Mouse (Mus musculus) megakaryocyte, embryonic 14.5 days (primary cell): ENCODE results near the gene Zic2. TPM values are rescaled to one million over a fixed set of nuclear protein-coding genes. Genes with fewer than 3 reads are reported as not detected.

ENCODE experiments used
- H3K27me3 ChIP-seq: replicated peaks from 2 replicates; pipeline ENCODE3; 2012; ENCODE audit warnings: inconsistent platforms
- H3K36me3 ChIP-seq: replicated peaks from 2 replicates; pipeline ENCODE3; 2012; ENCODE audit warnings: low read length, inconsistent platforms, mixed read lengths
- H3K4me1 ChIP-seq: 2 replicates; pipeline ENCODE4 v1.6.1; 2012; ENCODE audit warnings: inconsistent platforms
- H3K4me3 ChIP-seq: replicated peaks from 2 replicates; pipeline ENCODE3; 2012; ENCODE audit warnings: moderate library complexity, mild to moderate bottlenecking, inconsistent platforms
- H3K9me3 ChIP-seq: 2 replicates; pipeline ENCODE4 v1.6.1; 2012; ENCODE audit warnings: inconsistent platforms
- FLI1 ChIP-seq: IDR thresholded peaks from 2 replicates; pipeline ENCODE4 v1.6.1; 2012; ENCODE audit warnings: low read length, inconsistent platforms, mixed read lengths
- GATA1 ChIP-seq: IDR thresholded peaks from 3 replicates; pipeline ENCODE4 v1.6.1; 2012; ENCODE audit warnings: mixed read lengths, low read length, inconsistent platforms, borderline replicate concordance
- polyA plus RNA-seq: library from polyadenylated mRNA; stranded (reverse); fragments of >175 nt; gene quantifications from 2 replicates; pipeline ENCODE4 v1.2.3, GENCODE M21; 2012; ENCODE audit warnings: low replicate concordance; ENCODE audit not compliant: insufficient read depth

The Zic2 gene
- polyA plus RNA-seq: not detected in 2 replicates

GRCm38 (mm10) chr14:122474891-122475556 is at the start of gene Zic2:
TSS of gene Zic2 (plus strand) at chr14:122475435.
- Histone ChIP-seq H3K4me3 (peak within 1 kb of the TSS; percentile 87), H3K9me3 (0 out of 2 replicates have a peak, but pooled peaks cover 4% of the 10 kb centered on the region), H3K27me3 (peaks cover 91% of the 10 kb centered on the region), H3K4me1 (peaks cover 39% of the 10 kb centered on the region), H3K36me3 (no peaks in the 10 kb centered on the region)
- TF ChIP-seq GATA1 (no peak), FLI1 (no peak)

DNA sequence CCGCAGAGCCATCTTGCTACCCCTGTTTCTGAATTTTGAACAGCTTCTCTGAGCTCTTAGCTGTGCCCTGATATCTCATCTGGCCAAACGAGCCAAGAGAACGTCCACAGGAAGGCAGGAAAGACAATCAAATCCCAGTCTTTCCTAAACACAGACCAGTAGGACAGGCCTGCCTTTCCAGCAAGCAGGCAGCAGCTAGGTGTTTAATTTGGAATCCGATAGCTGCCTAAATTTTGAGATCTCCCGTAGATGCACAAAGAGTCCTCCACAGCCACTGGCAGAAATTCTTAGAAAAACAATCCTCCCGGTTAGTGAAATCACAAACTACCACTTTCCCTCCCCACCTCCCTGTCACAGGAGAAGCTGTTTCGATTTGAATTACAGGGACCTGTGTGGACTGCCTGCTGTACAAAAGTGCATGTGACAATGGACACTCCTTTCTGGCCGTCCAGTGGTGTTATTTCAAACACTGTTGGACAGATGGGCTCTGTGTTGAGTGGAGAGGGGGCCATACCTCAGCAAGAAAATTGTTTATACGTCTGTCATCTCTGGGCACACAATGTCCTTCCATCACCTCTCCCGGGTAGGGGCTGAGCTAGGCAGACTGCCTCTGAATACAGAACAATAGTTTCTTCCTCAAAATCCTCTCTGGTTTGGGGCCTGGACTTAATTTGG is 48.6 kb upstream of the Zic2 start:
- H3K4me1 ChIP-seq: no peaks in the 10 kb centered on the region
- H3K9me3 ChIP-seq: no peaks in the 10 kb centered on the region
- H3K27me3 ChIP-seq: peaks cover 10% of the 10 kb centered on the region
- H3K36me3 ChIP-seq: no peaks in the 10 kb centered on the region
- no peak for TF ChIP-seq FLI1
- TF ChIP-seq GATA1: no peak
- H3K4me3 ChIP-seq: no peak overlapping the region

DNA sequence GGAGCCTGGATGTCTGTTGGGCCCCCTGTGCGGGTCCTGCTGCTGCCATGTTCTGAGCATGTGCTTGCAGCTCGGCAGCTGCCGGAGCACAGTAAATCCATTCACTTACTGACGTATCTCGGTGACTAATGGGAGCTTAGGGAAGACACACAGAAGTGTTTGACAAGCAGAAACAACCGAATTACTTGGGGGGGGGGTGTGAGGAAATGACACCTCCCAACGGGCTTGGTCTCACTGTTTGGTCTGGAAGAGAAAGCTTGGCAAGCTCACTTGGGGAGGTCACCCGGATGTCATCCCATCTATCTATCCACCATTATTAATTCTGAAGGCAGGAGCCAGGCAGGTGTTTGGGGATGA is 48.1 kb upstream of the Zic2 start:
- no peak overlapping the region for H3K4me3 ChIP-seq
- no peaks in the 10 kb centered on the region for H3K4me1 ChIP-seq
- TF ChIP-seq FLI1: no peak
- H3K9me3 ChIP-seq: no peaks in the 10 kb centered on the region
- H3K27me3 ChIP-seq: peaks cover 10% of the 10 kb centered on the region
- no peaks in the 10 kb centered on the region for H3K36me3 ChIP-seq

DNA sequence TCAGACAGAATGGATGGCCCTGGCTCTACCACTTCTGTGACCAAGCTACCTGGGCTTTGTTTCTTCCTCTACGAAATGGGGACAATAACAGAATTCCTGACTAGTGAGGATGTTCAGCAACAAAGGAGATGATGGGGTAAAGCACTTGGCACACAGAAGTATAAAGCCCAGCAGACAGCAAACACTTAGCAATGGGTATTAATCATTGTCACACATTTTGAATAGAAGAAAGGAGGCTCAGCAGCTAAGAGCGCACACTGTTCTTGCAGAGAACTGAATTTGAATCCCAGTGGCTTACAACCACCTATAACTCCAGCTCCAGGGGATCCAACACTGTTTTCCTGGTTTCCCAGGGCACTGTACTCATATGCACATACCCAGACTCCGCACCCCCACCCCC is 47.6 kb upstream of the Zic2 start:
- TF ChIP-seq GATA1 (no peak), FLI1 (no peak)

GRCm38 (mm10) chr14:122432558-122432957 is 42.7 kb upstream of the Zic2 start:
- Histone ChIP-seq H3K4me1 (no peaks in the 10 kb centered on the region), H3K36me3 (no peaks in the 10 kb centered on the region), H3K27me3 (peaks cover 14% of the 10 kb centered on the region), H3K4me3 (no peak overlapping the region), H3K9me3 (no peaks in the 10 kb centered on the region)
- TF ChIP-seq FLI1: no peak
- no peak for TF ChIP-seq GATA1

More for the DNA sequence above, 47.6 kb upstream of the Zic2 start:
- peaks cover 10% of the 10 kb centered on the region for H3K27me3 ChIP-seq
- no peak overlapping the region for H3K4me3 ChIP-seq
- H3K36me3 ChIP-seq: no peaks in the 10 kb centered on the region
- no peaks in the 10 kb centered on the region for H3K9me3 ChIP-seq
- H3K4me1 ChIP-seq: no peaks in the 10 kb centered on the region

GRCm38 (mm10) chr14:122434039-122434438 is 41.2 kb upstream of the Zic2 start:
- H3K36me3 ChIP-seq: no peaks in the 10 kb centered on the region
- no peak for TF ChIP-seq GATA1
- TF ChIP-seq FLI1: no peak
- no peak overlapping the region for H3K4me3 ChIP-seq
- H3K9me3 ChIP-seq: no peaks in the 10 kb centered on the region
- peaks cover 16% of the 10 kb centered on the region for H3K27me3 ChIP-seq
- H3K4me1 ChIP-seq: no peaks in the 10 kb centered on the region

- Histone ChIP-seq H3K36me3 (no peaks in the 10 kb centered on the region), H3K4me1 (no peaks in the 10 kb centered on the region)
- TF ChIP-seq FLI1 (no peak), GATA1 (no peak)
These were observed 38.4 kb upstream of the Zic2 start for GRCm38 (mm10) chr14:122436850-122437249.

GRCm38 (mm10) chr14:122449601-122450495 is 25.4 kb upstream of the Zic2 start:
- TF ChIP-seq GATA1 (no peak), FLI1 (no peak)
- H3K27me3 ChIP-seq: peaks cover 76% of the 10 kb centered on the region

More at GRCm38 (mm10) chr14:122436850-122437249, 38.4 kb upstream of the Zic2 start:
- Histone ChIP-seq H3K4me3 (no peak overlapping the region), H3K27me3 (peaks cover 21% of the 10 kb centered on the region), H3K9me3 (no peaks in the 10 kb centered on the region)

DNA sequence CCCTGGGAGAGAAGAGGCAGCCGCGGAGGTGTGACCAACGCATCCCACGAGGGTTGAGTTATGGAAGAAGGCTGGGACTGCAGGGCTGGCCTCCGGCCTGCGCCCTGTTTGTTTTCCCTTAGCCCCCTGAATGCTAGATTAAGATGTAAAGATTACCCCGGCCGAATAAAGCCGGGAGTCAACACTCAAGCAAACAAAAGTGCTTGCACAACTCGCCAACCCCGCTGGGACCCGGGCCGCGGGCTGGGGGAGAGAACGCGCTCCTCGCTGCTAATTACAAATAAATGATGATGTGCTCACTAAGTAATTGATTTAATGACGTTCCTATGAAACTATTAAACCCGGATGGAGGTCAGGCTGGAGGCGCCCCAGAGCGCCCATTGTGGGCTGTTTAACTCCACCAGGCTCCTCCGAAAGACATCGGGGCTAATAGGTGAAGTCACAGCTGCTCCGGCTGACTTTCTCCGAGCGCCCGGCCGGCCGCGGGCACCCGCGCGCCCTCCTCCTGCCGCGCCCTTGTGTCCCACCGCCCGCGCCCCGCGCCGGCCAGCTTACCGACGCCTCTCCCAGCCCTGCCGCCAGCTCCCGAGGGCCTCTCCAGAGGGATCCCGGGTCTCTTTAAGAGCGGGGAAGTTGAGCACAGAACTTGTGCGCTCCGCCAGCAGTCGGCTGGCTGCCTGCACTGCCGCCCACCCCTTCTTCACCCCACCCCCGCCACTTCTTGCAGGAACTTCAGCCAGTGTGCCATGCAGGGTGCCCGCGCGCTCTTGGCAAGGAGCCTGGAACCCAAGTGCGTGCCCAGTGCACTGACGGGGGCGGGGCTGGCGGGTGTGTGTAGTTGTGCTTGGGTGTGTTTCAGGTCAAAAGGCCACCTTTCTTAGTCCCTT is 24.5 kb upstream of the Zic2 start, which contains the start of gene Gm5089:
Gene Gm5089 (minus strand): TSS at position 620 of the 887 bp plus-strand sequence.
- TF ChIP-seq FLI1: no peak
- TF ChIP-seq GATA1: no peak
- peaks cover 76% of the 10 kb centered on the region for H3K27me3 ChIP-seq
- H3K4me1 ChIP-seq: peaks cover 8% of the 10 kb centered on the region
- H3K36me3 ChIP-seq: no peaks in the 10 kb centered on the region
- no peaks in the 10 kb centered on the region for H3K9me3 ChIP-seq
- no peak within 1 kb of the TSS for H3K4me3 ChIP-seq

More at GRCm38 (mm10) chr14:122449601-122450495, 25.4 kb upstream of the Zic2 start:
- H3K4me3 ChIP-seq: no peak overlapping the region
- H3K36me3 ChIP-seq: no peaks in the 10 kb centered on the region
- H3K9me3 ChIP-seq: no peaks in the 10 kb centered on the region
- peaks cover 8% of the 10 kb centered on the region for H3K4me1 ChIP-seq
